Mouse (Mus musculus) spleen, adult 2 months (tissue): ENCODE results near the gene Tacc3. TPM values are rescaled to one million over a fixed set of nuclear protein-coding genes. Genes with fewer than 3 reads are reported as not detected.
A peak's percentile ranks its signal among the peaks of the same experiment; 100 is the strongest.

Experiments used
- DNase-seq, 2 experiments: peaks; one replicate each; pipeline versions ENCODE4 v3.0.0 to v3.0.0-alpha.2; 2012 to 2021; ENCODE audit warnings: low spot score in 2 of 2, low read depth in 1 of 2
- H3K27ac ChIP-seq: fragments of 200-500 bp; 2 replicates; pipeline ENCODE4 v1.5.1; 2012; ENCODE audit warnings: low read length, inconsistent platforms; ENCODE audit not compliant: insufficient read depth
- H3K27me3 ChIP-seq: fragments of 200-500 bp; 2 replicates; pipeline ENCODE4 v1.6.1; 2012; ENCODE audit warnings: mild to moderate bottlenecking, moderate library complexity, low read length, inconsistent platforms; ENCODE audit not compliant: control insufficient read depth, insufficient read depth
- H3K36me3 ChIP-seq: fragments of 200-500 bp; 2 replicates; pipeline ENCODE4 v1.6.1; 2012; ENCODE audit warnings: mild to moderate bottlenecking, low read length, inconsistent platforms; ENCODE audit not compliant: control insufficient read depth, insufficient read depth
- H3K4me1 ChIP-seq: fragments of 200-500 bp; 2 replicates; pipeline ENCODE4 v1.6.1; 2011; ENCODE audit warnings: inconsistent platforms; ENCODE audit not compliant: control insufficient read depth, insufficient read depth, insufficient read length
- H3K4me3 ChIP-seq: fragments of 200-500 bp; 2 replicates; pipeline ENCODE4 v1.5.1; 2011; ENCODE audit warnings: mild to moderate bottlenecking, inconsistent platforms; ENCODE audit not compliant: insufficient read depth, insufficient read length; ENCODE audit errors: extremely low read depth
- CTCF ChIP-seq: fragments of 200-500 bp; IDR thresholded peaks from 2 replicates; pipeline ENCODE4 v1.5.1; 2011; ENCODE audit warnings: mild to moderate bottlenecking, inconsistent platforms; ENCODE audit not compliant: insufficient read depth, insufficient read length, insufficient replicate concordance; ENCODE audit errors: extremely low read depth
- POLR2A ChIP-seq: fragments of 200-500 bp; IDR thresholded peaks from 2 replicates; pipeline ENCODE4 v1.6.1; 2011; ENCODE audit warnings: low read depth, low read length, inconsistent platforms
- WGBS: fragments of 180-500 bp; shearing (Covaris S2); methylation state at CpG from one replicate; pipeline ENCODE4 v1.1.7; 2018; 5-methylcytosine and 5-hydroxymethylcytosine counted together
- polyA plus RNA-seq: library from polyadenylated mRNA; depleted of rRNA; stranded (reverse); fragments of >200 nt; gene quantifications from 2 replicates; pipeline ENCODE4 v1.2.3, GENCODE M21; 2012

Tacc3 gene
- polyA plus RNA-seq, 1 experiment: 9.2 TPM

DNA sequence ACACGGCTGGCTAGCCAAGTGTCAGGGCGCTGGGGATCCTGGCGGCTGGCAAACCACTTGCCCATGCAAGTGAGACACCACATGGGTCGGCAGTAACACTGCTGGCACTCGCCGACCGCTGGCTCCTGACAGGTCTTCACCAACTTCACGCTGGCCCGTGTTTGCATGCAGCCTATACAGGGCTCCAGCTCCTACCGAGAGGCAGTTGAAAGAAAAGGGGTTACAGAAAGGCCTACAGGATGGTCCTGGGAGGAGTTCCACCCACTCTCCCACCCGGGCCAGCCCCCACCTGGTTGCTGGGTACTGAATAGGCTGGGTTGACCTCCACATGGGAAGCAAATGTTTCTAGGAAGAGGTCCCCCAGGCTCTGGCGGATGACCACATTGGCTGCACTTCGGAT lies 3.5 kb upstream of the Tacc3 start:
- Histone ChIP-seq H3K4me3 (no peak overlapping the region), H3K4me1 (peaks cover 20% of the 10 kb centered on the region; the same call in 1 of the 2 replicates), H3K36me3 (peaks cover 2% of the 10 kb centered on the region; the same call in 1 of the 2 replicates), H3K27me3 (no peaks in the 10 kb centered on the region), H3K27ac (peak overlapping the region; percentile 26; the same call in 1 of the 2 replicates)
- TF ChIP-seq CTCF (no peak), POLR2A (no peak)
- DNase-seq: no peak
- 97% methylated on average over 13 of the region's 13 CpGs for WGBS

- DNase-seq: peak in 1 of 2 experiments; percentile 29
- WGBS: 61% methylated on average over 10 of the region's 10 CpGs
- Histone ChIP-seq H3K27ac (peak overlapping the region; percentile 7; the same call in 1 of the 2 replicates), H3K4me3 (no peak overlapping the region), H3K36me3 (no peaks in the 10 kb centered on the region), H3K27me3 (no peaks in the 10 kb centered on the region), H3K4me1 (peaks cover 20% of the 10 kb centered on the region; the same call in 1 of the 2 replicates)
- TF ChIP-seq POLR2A (no peak), CTCF (no peak)
These were observed 2.6 kb upstream of the Tacc3 start for GRCm38 (mm10) chr5:33655251-33655840.

DNA sequence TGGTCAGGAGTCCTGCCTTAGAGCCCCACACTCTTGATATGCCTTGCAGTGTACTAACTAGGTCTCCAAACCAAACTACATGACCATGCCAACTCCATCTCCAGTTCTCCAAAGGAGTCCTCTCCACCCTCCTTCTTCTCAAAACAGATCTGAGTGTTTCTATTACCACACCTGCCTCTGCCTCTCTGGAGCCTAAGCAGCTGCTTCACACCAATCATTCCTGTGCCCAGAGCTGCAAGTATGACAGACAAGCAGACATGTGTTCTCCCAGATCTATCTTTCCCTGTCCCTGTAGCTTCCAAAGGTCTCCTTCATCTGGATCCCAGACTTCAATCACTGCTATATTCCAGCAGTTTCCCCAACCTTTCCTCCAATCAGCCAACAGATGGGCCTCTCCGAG lies 1.2 kb upstream of the Tacc3 start:
- Histone ChIP-seq H3K27ac (peak overlapping the region; percentile 89), H3K4me3 (peak overlapping the region; percentile 87; the same call in 1 of the 2 replicates), H3K36me3 (peaks cover 1% of the 10 kb centered on the region; the same call in 1 of the 2 replicates), H3K27me3 (no peaks in the 10 kb centered on the region), H3K4me1 (peaks cover 20% of the 10 kb centered on the region; the same call in 1 of the 2 replicates)
- no peak for DNase-seq
- 22% methylated on average over 1 of the region's 1 CpGs for whole genome bisulfite sequencing
- TF ChIP-seq CTCF: no peak
- no peak for TF ChIP-seq POLR2A

GRCm38 (mm10) chr5:33657251-33657786 lies 609 bp upstream of the Tacc3 start:
- H3K27me3 ChIP-seq: no peaks in the 10 kb centered on the region

DNA sequence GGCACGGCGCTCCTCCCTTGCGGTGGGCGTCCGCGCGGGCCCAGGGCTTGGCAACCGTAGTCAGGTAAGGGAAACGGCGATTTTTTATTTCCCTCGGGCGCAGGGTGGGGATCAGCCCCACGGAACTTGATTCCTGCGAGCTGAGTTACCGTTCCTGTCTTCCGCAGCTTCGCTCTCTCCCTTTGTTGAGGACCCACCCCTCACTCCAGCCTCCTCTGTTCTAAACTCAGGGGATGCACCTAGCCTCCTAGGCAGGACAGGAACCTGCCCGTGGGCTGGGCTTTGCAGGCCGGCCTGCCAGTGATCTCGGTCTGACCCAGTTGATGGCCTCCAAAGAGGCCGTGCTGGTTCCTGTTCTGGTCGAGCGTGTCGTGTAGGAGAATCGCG lies 729 bp downstream of the Tacc3 start:
- no peak for DNase-seq
- Histone ChIP-seq H3K4me1 (peaks cover 17% of the 10 kb centered on the region; the same call in 1 of the 2 replicates), H3K4me3 (peak overlapping the region; percentile 72), H3K36me3 (peaks cover 1% of the 10 kb centered on the region; the same call in 1 of the 2 replicates), H3K27me3 (no peaks in the 10 kb centered on the region), H3K27ac (peak overlapping the region; percentile 12; the same call in 1 of the 2 replicates)
- TF ChIP-seq POLR2A: no peak
- no peak for TF ChIP-seq CTCF
- under 1% methylated on average over 25 of the region's 26 CpGs for WGBS

More at GRCm38 (mm10) chr5:33657251-33657786, 609 bp upstream of the Tacc3 start:
- TF ChIP-seq POLR2A: no peak
- TF ChIP-seq CTCF: no peak
- Histone ChIP-seq H3K4me3 (peak overlapping the region; percentile 87), H3K27ac (peak overlapping the region; percentile 89), H3K36me3 (peaks cover 1% of the 10 kb centered on the region; the same call in 1 of the 2 replicates), H3K4me1 (peaks cover 20% of the 10 kb centered on the region; the same call in 1 of the 2 replicates)
- WGBS: under 1% methylated on average over 32 of the region's 32 CpGs
- no peak for DNase-seq

DNA sequence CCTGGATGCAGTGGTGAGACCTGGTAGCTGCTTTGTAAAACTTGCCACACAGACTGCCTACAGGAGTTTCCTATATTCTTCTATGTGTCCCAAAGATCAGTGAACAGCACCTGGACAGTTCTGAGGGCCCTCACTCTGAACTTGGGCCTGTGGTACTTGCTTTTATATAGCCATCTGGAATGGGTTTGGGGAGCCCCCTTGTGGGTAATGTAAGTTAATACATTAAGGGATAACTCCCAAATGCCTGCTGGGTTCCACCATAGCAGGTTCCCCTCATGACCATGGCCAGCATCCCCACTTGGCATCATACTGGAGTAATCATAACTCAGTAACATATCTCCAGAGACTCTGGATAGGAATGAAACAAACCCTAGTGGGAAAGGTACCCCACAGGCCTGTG lies 10.3 kb downstream of the Tacc3 start:
- no peak; the same call in 1 of the 2 replicates for TF ChIP-seq CTCF
- no peak for TF ChIP-seq POLR2A
- no peak overlapping the region for H3K4me3 ChIP-seq
- no peaks in the 10 kb centered on the region for H3K27me3 ChIP-seq
- no peaks in the 10 kb centered on the region for H3K36me3 ChIP-seq
- DNase-seq: peak in 1 of 2 experiments; percentile 53
- no peak overlapping the region for H3K27ac ChIP-seq
- no peaks in the 10 kb centered on the region for H3K4me1 ChIP-seq

- no peak overlapping the region for H3K4me3 ChIP-seq
- WGBS: 56% methylated on average over 5 of the region's 5 CpGs
- TF ChIP-seq POLR2A: no peak
- TF ChIP-seq CTCF: no peak
- no peak overlapping the region for H3K27ac ChIP-seq
- no peaks in the 10 kb centered on the region for H3K36me3 ChIP-seq
- no peak for DNase-seq
- H3K4me1 ChIP-seq: no peaks in the 10 kb centered on the region
- H3K27me3 ChIP-seq: no peaks in the 10 kb centered on the region
These were observed 13.7 kb downstream of the Tacc3 start for GRCm38 (mm10) chr5:33671659-33672058.
